Mouse (Mus musculus) megakaryocyte, embryonic 14.5 days (primary cell): ENCODE measurements around the gene Tbc1d14.

Experiments used
- FLI1 ChIP-seq: IDR thresholded peaks from 2 replicates; pipeline ENCODE4 v1.6.1; 2012; ENCODE audit warnings: low read length, inconsistent platforms, mixed read lengths
- GATA1 ChIP-seq: IDR thresholded peaks from 3 replicates; pipeline ENCODE4 v1.6.1; 2012; ENCODE audit warnings: mixed read lengths, low read length, inconsistent platforms, borderline replicate concordance

DNA sequence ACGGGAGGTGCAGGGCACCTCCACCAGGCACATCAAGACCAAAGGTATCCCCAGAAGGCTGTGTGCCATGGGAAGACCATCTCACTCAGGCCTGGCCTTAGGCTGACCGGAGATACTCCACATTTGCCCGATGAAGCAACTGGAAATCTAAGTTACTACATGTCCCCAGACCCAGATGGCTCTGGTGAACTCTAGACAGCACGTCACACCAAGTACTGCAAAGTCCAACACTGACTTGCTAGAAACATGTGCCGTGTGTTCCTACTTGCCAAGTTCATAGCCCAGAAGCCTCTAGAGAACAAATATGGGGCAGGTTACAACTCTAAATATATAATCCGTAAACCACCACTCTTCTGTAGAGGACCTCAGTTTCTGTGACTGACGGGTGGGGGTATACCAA lies 23.0 kb downstream of the Tbc1d14 start:
- TF ChIP-seq GATA1 (no peak), FLI1 (no peak)
